Mouse (Mus musculus) cortical plate, adult 2 months (tissue): ENCODE measurements around the gene Mdm4.

ENCODE experiments used
- CTCF ChIP-seq: fragments of 200-500 bp; IDR thresholded peaks from 2 replicates; pipeline ENCODE4 v1.5.1; 2011; ENCODE audit warnings: mild to moderate bottlenecking, control low read depth, low read length; ENCODE audit not compliant: insufficient read depth; ENCODE audit errors: extremely low read depth
- POLR2A ChIP-seq: fragments of 200-500 bp; IDR thresholded peaks from 2 replicates; pipeline ENCODE4 v1.6.1; 2011; ENCODE audit warnings: mild to moderate bottlenecking, low read length, control low read depth; ENCODE audit not compliant: insufficient read depth; ENCODE audit errors: extremely low read depth

- TF ChIP-seq CTCF, result no peak
- TF ChIP-seq POLR2A, result no peak
These were observed 41.5 kb upstream of the Mdm4 start for GRCm38 (mm10) chr1:133071666-133072381.
